Mouse (Mus musculus): ENCODE results near the gene Vps37d.

Vps37d gene

DNA sequence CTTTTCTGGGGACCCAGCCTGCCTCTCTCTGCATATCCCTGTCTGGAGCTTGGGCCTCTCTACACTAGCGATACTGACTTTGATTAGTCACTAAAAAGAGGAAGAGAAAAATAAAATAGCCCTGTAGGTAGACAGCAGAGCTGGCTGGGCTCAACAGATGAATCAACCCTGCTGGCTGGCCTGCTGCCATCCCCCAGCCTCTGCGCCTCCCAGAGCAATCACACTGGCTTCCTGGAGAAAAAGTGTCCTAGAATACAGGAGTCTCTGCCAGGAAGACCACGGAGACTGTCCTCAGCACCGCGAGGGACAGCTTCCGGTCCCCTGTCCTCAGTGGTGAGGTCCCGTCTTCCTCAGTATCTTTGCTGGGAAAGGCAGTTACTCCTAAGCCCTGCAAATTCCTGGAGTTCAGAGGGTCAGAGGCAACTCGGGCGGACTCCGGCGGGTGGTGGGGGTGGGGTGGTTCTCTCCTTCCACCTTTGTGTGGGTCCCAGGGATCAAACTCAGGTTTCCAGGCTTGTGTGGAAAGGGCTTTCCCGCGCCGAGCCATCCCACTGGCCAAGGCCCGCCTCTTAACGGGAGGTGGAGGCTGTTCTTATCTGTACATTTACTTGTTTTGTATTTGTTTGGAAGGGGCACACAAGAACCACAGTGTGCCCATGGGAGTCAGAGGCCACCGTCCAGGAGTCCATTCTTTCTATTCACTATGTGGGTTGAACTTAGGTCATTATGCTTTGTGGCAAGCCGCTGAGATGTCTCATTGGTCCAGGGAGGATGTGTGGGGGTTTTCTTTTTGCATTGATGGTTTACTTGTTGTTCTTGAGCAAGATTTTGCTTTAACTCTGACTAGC is 48.8 kb downstream of the Vps37d start:
- no peak for DNase-seq (ENCODE audit: low read depth)

DNA sequence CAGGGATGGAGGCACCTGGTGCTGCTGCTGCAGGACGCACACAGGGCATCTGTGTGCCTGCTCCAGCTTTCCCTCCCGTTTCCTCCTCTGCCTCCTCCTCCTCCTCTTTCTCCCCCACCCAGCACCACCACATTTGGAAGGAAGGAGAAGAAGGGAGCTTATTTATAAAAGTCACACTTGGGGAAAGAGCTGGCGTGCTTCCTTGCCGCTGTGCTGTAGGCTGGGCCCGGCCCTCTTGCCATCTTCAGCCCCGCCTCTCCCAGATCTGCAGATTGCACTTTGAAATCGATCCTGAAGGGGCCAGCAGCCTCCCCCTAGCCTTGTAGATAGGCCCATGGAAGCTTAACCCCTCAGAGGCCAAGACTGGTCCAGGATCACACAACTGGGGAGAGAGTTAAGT is 52.2 kb downstream of the Vps37d start:
- peak; percentile 44 for DNase-seq (ENCODE audit: low read depth)

- peak; percentile 90 for DNase-seq (ENCODE audit: low read depth)
These were observed 53.3 kb downstream of the Vps37d start for GRCm38 (mm10) chr5:135024665-135025224.

GRCm38 (mm10) chr5:135023344-135024173 is 54.5 kb downstream of the Vps37d start, which contains the start of gene Stx1a:
TSS of gene Stx1a (plus strand) at chr5:135023482.
- peak; percentile 79 for DNase-seq (ENCODE audit: low read depth)
